Mouse (Mus musculus) left cerebral cortex, adult 2 months (tissue): ENCODE data around the gene Catsperg1. TPM values are rescaled to one million over a fixed set of nuclear protein-coding genes. Genes with fewer than 3 reads are reported as not detected.

Experiments
- DNase-seq, 2 experiments: peaks; one replicate each; pipeline ENCODE4 v3.0.0; 2021 to 2022; ENCODE audit warnings: low spot score in 2 of 2, mixed read lengths in 1 of 2; ENCODE audit errors: extremely low spot score in 1 of 2
- H3K27ac ChIP-seq: fragments of 200-600 bp; 2 replicates; pipeline ENCODE4 v1.8.1; 2022
- H3K4me3 ChIP-seq: fragments of 200-600 bp; 2 replicates; pipeline ENCODE4 v1.8.1; 2022
- CTCF ChIP-seq: fragments of 200-600 bp; IDR thresholded peaks from 2 replicates; pipeline ENCODE4 v1.8.1; 2022; ENCODE audit warnings: antibody characterized with exemption, mild to moderate bottlenecking, moderate library complexity
- intact Hi-C: fragments of 180-260 bp; cut with DNase I; formaldehyde crosslinking; loops from one replicate; pipeline ENCODE4 v1.15.1; 2025
- total RNA-seq, 2 experiments: library from RNA; stranded (reverse); gene quantifications; 2 replicates each; pipeline ENCODE4 v1.2.3; 2021

Catsperg1 gene
- total RNA-seq, 2 experiments from 2014 or later, result 1.3 TPM

DNA sequence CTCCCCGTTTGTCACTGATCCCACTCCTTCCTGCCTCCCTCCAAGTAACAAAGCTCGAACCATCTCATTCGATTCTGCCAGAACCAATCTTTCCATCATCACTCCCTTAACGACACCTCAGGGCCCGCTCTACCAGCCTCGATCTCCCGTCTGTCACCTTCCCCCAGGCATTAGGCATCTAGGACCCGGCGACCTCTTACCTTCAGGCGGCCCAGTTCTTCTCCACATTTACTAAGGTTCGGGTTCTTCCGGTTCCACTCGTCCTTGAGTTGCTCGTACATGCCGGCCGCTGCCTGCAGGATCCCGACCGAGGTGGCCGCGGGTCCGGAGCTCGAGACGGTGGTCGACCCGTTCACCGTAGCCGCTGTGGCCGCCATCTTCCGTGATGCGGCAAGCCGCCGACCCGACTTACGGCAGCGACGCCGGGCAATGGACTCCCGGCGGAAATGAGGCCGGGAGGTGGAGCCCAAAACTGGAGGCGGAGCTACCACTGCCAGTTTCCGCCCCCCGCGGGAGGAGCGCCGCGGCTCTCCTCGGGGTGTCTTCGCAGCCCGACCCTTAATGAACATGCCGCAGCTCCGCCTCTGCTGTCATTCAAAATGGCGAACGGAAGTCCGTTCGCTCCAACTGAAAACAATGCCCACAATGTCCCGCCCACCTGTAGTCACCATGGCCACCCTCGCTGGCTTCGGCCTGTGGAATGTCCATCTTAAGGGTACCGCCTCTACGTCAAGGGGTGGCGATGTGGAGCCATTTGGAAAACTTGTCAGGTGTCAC is 33.6 kb downstream of the Catsperg1 start, which contains the start of gene Psmd8:
Gene Psmd8, minus strand, starts transcription at position 625 of the 777 bp plus-strand sequence.
- peak; percentile 57 for TF ChIP-seq CTCF
- Histone ChIP-seq H3K4me3 (peak within 1 kb of the TSS; percentile 87), H3K27ac (peak within 1 kb of the TSS; percentile 90)
- intact Hi-C loops, result loop anchor here (2.0 kb wide), 2 partner anchors 59 to 121 kb away; partner anchors contain the start of gene Yif1b
- peak; percentile 93 to 95 for DNase-seq

GRCm38 (mm10) chr7:29179323-29179722 is 34.5 kb downstream of the Catsperg1 start:
- DNase-seq, result no peak
- intact Hi-C loops, result loop anchor here (10.0 kb wide), 1 partner anchor 185 kb away; no protein-coding TSS in a partner anchor
- Histone ChIP-seq H3K4me3 (peak overlapping the region; percentile 87), H3K27ac (no peak overlapping the region)
- TF ChIP-seq CTCF, result no peak

GRCm38 (mm10) chr7:29178106-29178505 is 35.7 kb downstream of the Catsperg1 start:
- peak; percentile 39 for TF ChIP-seq CTCF
- intact Hi-C loops, result loop anchor here (10.0 kb wide), 1 partner anchor 187 kb away; no protein-coding TSS in a partner anchor
- Histone ChIP-seq H3K27ac (no peak overlapping the region), H3K4me3 (no peak overlapping the region)
- no peak for DNase-seq

DNA sequence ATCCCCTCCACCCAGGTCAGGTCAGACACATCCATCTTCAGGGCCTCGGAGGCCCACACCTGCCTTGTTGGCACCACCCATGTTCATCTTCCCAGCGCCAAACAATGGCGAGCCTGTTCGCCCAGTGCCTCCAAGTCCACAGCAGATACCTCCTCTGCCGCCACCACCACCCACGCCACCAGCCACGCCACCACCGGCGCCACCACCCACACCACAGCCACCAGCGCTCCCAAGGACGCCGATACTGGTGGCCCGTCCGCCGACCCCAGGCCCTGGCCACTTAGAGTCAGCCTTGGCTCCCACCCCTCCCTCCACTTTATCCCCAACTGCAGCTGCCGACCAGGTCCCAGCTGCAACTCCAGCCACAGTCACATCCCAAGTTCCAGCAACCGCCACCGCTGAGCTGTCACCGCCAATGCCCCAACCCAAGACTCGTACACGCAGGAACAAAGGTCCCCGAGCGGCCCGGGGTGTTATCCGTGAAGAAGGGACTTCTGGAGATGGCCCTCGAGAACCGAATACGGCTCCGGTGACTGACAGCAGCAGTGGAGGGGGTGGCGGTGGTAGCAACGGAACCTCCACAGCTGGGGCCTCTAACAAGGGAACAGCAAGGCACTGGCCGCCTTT is 41.3 kb downstream of the Catsperg1 start:
- Histone ChIP-seq H3K27ac (no peak overlapping the region), H3K4me3 (no peak overlapping the region)
- peak in 1 of 2 experiments; percentile 12 for DNase-seq
- intact Hi-C loops, result loop anchor here (10.0 kb wide), 1 partner anchor 192 kb away; no protein-coding TSS in a partner anchor
- no peak for TF ChIP-seq CTCF

DNA sequence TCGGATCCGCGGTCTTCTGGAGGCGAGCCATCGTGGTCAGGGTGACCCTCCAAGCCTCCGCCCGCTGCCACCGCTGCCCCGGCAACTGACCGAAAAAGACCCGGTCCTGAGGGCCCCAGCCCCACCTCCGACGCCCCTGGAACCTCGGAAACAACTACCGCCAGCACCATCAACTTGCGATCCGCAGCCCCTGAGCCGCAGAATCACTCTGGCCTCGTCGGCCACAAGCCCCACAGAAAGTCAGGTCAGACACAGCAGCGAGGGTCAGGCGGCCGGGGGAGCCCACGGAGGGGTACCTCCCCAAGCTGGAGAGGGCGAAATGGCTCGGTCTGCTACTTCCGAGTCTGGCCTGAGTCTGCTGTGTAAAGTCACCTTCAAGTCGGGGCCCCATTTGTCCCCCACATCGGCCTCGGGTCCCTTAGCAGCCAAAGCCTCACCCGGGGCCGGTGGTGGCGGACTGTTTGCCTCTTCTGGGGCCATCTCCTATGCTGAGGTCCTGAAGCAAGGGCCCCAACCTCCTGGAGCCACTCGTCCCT is 42.2 kb downstream of the Catsperg1 start:
- no peak for TF ChIP-seq CTCF
- intact Hi-C loops, result loop anchor here (10.0 kb wide), 1 partner anchor 193 kb away; no protein-coding TSS in a partner anchor
- no peak overlapping the region for H3K27ac ChIP-seq
- H3K4me3 ChIP-seq, result no peak overlapping the region
- peak in 1 of 2 experiments; percentile 11 for DNase-seq

GRCm38 (mm10) chr7:29170755-29171561 is 42.9 kb downstream of the Catsperg1 start:
- no peak overlapping the region for H3K27ac ChIP-seq
- intact Hi-C loops, result loop anchor here (10.0 kb wide), 1 partner anchor 194 kb away; no protein-coding TSS in a partner anchor

DNA sequence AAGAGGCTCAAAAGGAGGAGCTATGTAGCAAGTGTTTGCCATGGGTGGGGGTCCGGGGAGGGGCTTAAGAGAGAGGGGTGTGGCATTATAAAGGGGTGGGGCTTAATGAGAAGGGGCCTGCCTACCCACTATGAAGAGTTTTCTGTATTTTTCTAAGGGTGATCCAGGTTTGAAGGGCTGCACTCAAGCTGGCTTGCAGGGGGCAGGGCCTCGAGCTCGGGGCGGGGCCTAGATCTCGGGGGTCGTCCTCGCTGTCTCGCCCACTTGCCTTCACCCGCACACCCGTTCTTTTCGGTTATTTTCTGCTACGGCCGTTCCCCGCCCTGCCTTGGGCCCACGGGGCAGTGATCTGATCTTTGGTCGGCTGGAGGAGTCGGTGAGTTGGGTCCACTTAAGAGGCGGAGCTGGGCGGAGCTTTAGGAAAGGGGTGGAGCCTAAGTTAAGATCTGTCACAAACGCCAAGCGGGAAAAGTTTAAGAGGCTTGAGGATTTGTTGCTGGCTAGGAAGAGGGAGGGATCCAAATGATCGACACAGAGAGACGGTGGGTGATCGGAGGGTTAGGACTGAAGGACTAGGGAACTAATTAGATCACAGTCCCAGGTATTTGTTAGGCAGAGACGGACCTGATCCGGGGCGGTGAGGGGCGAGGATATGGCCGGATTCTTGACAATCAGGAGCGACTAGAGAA is 43.6 kb downstream of the Catsperg1 start, which contains the start of the genes Ggn and Spred3:
Gene Ggn, plus strand, starts transcription at position 145 of the 689 bp plus-strand sequence.
Gene Spred3, minus strand, starts transcription at position 346 of the 689 bp plus-strand sequence.
- Histone ChIP-seq H3K4me3 (peak within 1 kb of the TSS; percentile 83), H3K27ac (peak within 1 kb of the TSS; percentile 94)
- intact Hi-C loops, result loop anchor here (10.0 kb wide), 1 partner anchor 195 kb away; no protein-coding TSS in a partner anchor
- peak; percentile 39 to 47 for DNase-seq
- TF ChIP-seq CTCF, result no peak

More at GRCm38 (mm10) chr7:29170755-29171561, 42.9 kb downstream of the Catsperg1 start:
- peak in 1 of 2 experiments; percentile 10 for DNase-seq
- no peak for TF ChIP-seq CTCF
- H3K4me3 ChIP-seq, result peak overlapping the region; percentile 83

GRCm38 (mm10) chr7:29169231-29170065 is 44.4 kb downstream of the Catsperg1 start:
- Histone ChIP-seq H3K4me3 (peak overlapping the region; percentile 83), H3K27ac (peak overlapping the region; percentile 94)
- intact Hi-C loops, result loop anchor here (10.0 kb wide), 1 partner anchor 195 kb away; no protein-coding TSS in a partner anchor
- TF ChIP-seq CTCF, result no peak
- peak; percentile 79 to 81 for DNase-seq

DNA sequence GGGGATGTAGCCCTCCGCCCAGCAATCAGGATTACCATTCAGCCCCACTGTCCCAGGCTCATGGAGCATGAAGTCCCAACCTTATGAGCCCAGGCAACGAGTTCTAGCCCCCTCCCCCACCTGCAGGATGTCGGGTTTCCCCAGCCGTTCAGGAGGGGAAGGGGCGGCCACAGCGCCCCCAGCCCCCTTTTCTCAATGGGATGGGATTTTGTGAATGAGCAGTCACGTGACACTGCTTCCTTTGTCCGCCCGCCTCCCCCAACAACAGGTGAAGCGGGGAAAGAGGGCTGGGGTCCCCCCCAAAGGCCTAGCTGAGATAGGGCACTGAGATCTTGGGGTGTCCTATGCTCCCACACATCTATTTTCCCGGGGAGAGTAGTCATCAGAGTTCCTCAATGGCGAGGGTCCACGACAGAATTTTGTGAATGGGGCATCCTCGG is 45.0 kb downstream of the Catsperg1 start:
- no peak for TF ChIP-seq CTCF
- intact Hi-C loops, result no loop called here
- H3K4me3 ChIP-seq, result peak overlapping the region; percentile 83
- DNase-seq, result peak in 1 of 2 experiments; percentile 32
- H3K27ac ChIP-seq, result peak overlapping the region; percentile 94
